Mouse (Mus musculus): Measurements from ENCODE around the gene Auh. TPM values are rescaled to one million over a fixed set of nuclear protein-coding genes. Genes with fewer than 3 reads are reported as not detected.

Auh gene
- polyA plus RNA-seq, 1 experiment = 146 TPM

DNA sequence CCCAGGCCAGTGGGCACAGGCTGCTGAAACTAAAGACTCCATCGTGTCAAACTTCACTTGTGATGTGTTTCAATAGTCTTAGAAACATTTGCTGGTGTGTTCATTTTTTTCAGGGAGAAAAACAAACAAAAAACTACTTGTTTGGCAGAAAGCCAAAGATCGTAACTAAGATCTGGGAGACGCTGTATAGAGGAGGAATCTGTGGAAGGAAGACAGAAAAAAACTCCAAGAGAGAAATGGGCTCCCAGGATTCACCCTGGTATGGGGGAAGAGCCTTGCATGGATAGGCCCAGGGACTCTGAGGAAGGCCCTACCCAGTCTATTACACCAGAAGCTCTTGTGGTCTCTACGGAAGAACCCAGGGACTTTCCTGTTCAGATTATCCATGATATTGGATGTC, 123.5 kb downstream of the Auh start:
- Histone ChIP-seq H3K27me3 (ENCODE audit: control insufficient read depth, insufficient read depth, low read length) (peaks cover 2% of the 10 kb centered on the region; the same call in 1 of the 2 replicates), H3K4me3 (replicated peaks; ENCODE audit: insufficient read depth, low read depth, low read length) (no peak overlapping the region), H3K4me1 (ENCODE audit: control insufficient read depth, insufficient read depth, low read length) (no peaks in the 10 kb centered on the region), H3K27ac (ENCODE audit: insufficient read depth, low read length) (no peak overlapping the region)
- TF ChIP-seq POLR2A (IDR thresholded peaks at IDR 0.05; ENCODE audit: borderline replicate concordance, insufficient read depth, low read length) = no peak
- TF ChIP-seq CTCF (IDR thresholded peaks at IDR 0.05; ENCODE audit: borderline replicate concordance, insufficient read depth, low read depth, low read length) = no peak
- WGBS = 31% methylated on average over 4 of the region's 4 CpGs
- no peak for DNase-seq

DNA sequence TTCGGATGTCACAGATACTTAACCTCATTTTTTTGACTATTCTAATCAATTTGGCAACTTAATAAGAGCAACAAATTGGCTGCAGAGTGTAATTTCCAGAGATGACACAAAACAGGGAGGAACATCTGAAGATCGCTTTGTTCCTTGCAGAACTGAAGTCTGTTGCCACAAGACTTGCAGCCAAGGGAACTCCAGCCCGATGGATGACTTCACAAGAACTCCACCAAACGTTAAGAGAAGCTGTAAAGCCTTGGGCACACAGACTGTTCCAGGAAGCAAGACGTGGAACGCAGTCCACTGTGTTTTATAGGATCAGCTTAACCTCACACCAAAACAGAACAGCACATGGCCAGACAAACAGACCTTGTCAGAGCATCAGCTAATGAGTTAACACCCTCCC, 123.9 kb downstream of the Auh start:
- Histone ChIP-seq H3K4me3 (replicated peaks; ENCODE audit: insufficient read depth, low read depth, low read length) (no peak overlapping the region), H3K27me3 (ENCODE audit: control insufficient read depth, insufficient read depth, low read length) (peaks cover 2% of the 10 kb centered on the region; the same call in 1 of the 2 replicates), H3K27ac (ENCODE audit: insufficient read depth, low read length) (no peak overlapping the region), H3K4me1 (ENCODE audit: control insufficient read depth, insufficient read depth, low read length) (no peaks in the 10 kb centered on the region)
- WGBS = 63% methylated on average over 6 of the region's 6 CpGs
- DNase-seq = no peak
- TF ChIP-seq POLR2A (IDR thresholded peaks at IDR 0.05; ENCODE audit: borderline replicate concordance, insufficient read depth, low read length) (no peak), CTCF (IDR thresholded peaks at IDR 0.05; ENCODE audit: borderline replicate concordance, insufficient read depth, low read depth, low read length) (no peak)

DNA sequence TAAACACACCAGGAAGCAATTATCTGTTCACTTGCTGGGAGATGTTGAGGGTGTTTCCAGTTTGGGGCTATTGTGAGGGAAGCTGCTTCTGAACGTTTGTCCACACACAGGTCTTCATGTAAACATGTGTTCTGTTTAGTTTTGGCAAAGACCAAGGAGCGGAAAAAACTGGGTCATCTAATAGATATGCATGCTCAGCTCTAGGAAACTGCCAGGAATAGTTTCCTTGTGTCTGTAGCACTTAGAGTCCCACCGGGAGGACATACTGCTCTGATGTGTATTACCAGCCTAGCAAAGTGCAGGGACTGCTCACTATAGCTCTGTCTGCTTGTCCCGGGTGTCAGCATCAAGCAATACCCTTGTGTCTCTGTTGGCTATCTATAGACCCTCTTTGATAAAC, 127.0 kb downstream of the Auh start:
- TF ChIP-seq CTCF (IDR thresholded peaks at IDR 0.05; ENCODE audit: borderline replicate concordance, insufficient read depth, low read depth, low read length) = no peak
- no peak for TF ChIP-seq POLR2A (IDR thresholded peaks at IDR 0.05; ENCODE audit: borderline replicate concordance, insufficient read depth, low read length)
- peaks cover 2% of the 10 kb centered on the region; the same call in 1 of the 2 replicates for H3K27me3 ChIP-seq (ENCODE audit: control insufficient read depth, insufficient read depth, low read length)
- 52% methylated on average over 4 of the region's 4 CpGs for WGBS
- H3K4me3 ChIP-seq (replicated peaks; ENCODE audit: insufficient read depth, low read depth, low read length) = no peak overlapping the region
- no peak for DNase-seq
- no peak overlapping the region for H3K27ac ChIP-seq (ENCODE audit: insufficient read depth, low read length)
- no peaks in the 10 kb centered on the region for H3K4me1 ChIP-seq (ENCODE audit: control insufficient read depth, insufficient read depth, low read length)

DNA sequence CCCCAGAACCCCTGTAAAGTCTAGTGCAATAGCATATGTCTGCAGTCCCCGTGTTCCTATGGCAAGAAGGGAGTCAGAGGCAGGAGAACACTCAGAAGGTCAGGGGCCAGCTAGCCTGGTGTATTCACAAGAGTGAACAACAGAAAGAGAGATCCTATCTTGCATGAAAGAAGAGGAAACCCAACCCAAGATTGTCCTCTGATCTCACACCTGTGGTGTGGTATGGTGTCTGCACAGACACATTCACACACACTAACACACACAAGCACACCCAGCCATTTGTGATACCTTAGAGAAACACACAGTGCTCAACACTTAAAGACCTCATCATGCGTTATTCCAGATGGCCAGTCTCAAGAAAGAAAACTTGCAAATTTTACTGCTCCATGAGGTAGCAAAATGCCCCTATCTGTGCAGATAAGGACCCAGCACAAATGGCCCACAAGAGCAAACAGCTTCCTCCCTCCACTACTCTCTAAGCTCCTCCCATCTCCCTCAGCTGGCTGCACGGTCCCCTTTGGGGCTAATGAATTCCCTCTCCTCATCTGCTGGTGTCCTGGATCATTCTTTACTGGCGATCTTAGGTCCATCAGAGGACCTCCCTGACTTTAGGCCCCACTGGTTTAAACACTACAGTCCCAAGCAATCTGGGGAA, 128.7 kb downstream of the Auh start:
- WGBS = 60% methylated on average over 4 of the region's 4 CpGs
- no peak overlapping the region for H3K27ac ChIP-seq (ENCODE audit: insufficient read depth, low read length)
- DNase-seq = no peak
- no peaks in the 10 kb centered on the region for H3K4me1 ChIP-seq (ENCODE audit: control insufficient read depth, insufficient read depth, low read length)
- TF ChIP-seq POLR2A (IDR thresholded peaks at IDR 0.05; ENCODE audit: borderline replicate concordance, insufficient read depth, low read length) (no peak), CTCF (IDR thresholded peaks at IDR 0.05; ENCODE audit: borderline replicate concordance, insufficient read depth, low read depth, low read length) (no peak)
- no peak overlapping the region for H3K4me3 ChIP-seq (replicated peaks; ENCODE audit: insufficient read depth, low read depth, low read length)
- peaks cover 2% of the 10 kb centered on the region; the same call in 1 of the 2 replicates for H3K27me3 ChIP-seq (ENCODE audit: control insufficient read depth, insufficient read depth, low read length)

DNA sequence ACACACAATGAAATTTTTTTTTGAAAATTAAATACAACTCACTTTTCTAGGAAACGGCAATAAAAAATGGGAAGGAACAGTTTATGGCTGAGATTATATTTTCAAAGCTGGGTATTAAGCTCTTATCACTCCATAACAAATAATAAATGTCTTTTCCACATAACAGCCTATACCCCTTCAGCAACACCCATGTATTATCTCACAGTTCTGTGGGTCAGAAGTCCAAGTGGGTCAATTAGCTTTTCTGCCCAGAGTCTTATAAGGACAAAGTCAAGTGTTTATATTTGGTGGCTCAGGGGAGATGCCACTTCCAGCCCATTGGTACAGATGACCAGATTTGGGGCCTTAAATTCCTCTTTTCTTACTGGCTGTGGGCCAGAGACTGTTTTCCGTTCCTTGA, 129.4 kb downstream of the Auh start:
- H3K4me3 ChIP-seq (replicated peaks; ENCODE audit: insufficient read depth, low read depth, low read length) = no peak overlapping the region
- no peak for DNase-seq
- peaks cover 2% of the 10 kb centered on the region; the same call in 1 of the 2 replicates for H3K27me3 ChIP-seq (ENCODE audit: control insufficient read depth, insufficient read depth, low read length)
- 53% methylated on average over 2 of the region's 2 CpGs for WGBS
- TF ChIP-seq CTCF (IDR thresholded peaks at IDR 0.05; ENCODE audit: borderline replicate concordance, insufficient read depth, low read depth, low read length) = no peak
- TF ChIP-seq POLR2A (IDR thresholded peaks at IDR 0.05; ENCODE audit: borderline replicate concordance, insufficient read depth, low read length) = no peak
- H3K4me1 ChIP-seq (ENCODE audit: control insufficient read depth, insufficient read depth, low read length) = no peaks in the 10 kb centered on the region
- H3K27ac ChIP-seq (ENCODE audit: insufficient read depth, low read length) = no peak overlapping the region

DNA sequence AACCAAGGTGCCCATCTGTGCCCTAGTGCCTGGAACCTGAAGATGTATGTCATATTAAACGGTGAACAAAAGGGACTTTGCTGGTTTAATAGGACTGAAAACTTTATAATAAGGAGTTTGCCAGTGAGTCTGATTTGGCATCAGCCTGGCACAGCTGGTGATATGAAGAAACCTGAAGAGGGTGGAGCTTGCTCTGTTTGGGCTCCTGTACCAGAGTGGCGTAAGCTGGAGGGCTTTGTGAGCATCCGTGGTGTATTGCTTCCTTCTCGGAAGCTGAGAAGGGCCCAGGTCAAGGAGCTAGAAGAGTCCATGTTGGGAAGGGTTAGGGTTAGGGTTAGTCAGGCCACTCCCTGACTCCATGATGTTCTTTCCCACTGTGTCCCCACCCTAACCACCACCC, 135.2 kb downstream of the Auh start:
- WGBS = 87% methylated on average over 4 of the region's 4 CpGs
- H3K4me1 ChIP-seq (ENCODE audit: control insufficient read depth, insufficient read depth, low read length) = no peaks in the 10 kb centered on the region
- no peaks in the 10 kb centered on the region for H3K27me3 ChIP-seq (ENCODE audit: control insufficient read depth, insufficient read depth, low read length)
- H3K27ac ChIP-seq (ENCODE audit: insufficient read depth, low read length) = no peak overlapping the region
- no peak for DNase-seq
- TF ChIP-seq POLR2A (IDR thresholded peaks at IDR 0.05; ENCODE audit: borderline replicate concordance, insufficient read depth, low read length) (no peak), CTCF (IDR thresholded peaks at IDR 0.05; ENCODE audit: borderline replicate concordance, insufficient read depth, low read depth, low read length) (no peak)
- no peak overlapping the region for H3K4me3 ChIP-seq (replicated peaks; ENCODE audit: insufficient read depth, low read depth, low read length)

DNA sequence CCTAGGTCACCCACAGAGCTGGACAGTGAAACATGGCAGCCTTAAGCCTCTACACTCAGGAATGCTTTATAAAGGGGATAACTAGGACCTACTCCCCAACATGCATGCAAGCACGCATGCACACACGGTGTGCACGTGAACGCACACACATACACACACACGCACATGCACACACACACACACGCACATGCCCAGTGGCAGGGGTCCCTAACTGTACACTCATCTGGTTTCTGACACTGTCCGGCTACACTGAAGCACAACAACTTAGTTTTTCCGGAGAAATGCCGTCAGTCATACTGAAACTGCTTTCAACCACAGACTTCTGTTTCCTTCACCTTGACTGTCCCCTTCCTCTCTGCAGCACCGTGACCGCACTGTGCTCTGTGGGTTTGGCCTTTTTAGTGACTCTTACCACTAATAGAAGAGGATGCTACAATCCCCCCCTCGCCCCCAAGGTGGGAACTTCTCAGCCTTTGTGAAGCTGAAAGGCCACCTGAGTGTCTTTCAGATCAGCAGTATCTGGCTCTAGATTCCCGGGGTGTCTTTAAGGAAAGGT, 136.0 kb downstream of the Auh start:
- DNase-seq = no peak
- Histone ChIP-seq H3K4me1 (ENCODE audit: control insufficient read depth, insufficient read depth, low read length) (no peaks in the 10 kb centered on the region), H3K27me3 (ENCODE audit: control insufficient read depth, insufficient read depth, low read length) (no peaks in the 10 kb centered on the region), H3K4me3 (replicated peaks; ENCODE audit: insufficient read depth, low read depth, low read length) (no peak overlapping the region), H3K27ac (ENCODE audit: insufficient read depth, low read length) (no peak overlapping the region)
- 92% methylated on average over 13 of the region's 13 CpGs for WGBS
- TF ChIP-seq POLR2A (IDR thresholded peaks at IDR 0.05; ENCODE audit: borderline replicate concordance, insufficient read depth, low read length) (no peak), CTCF (IDR thresholded peaks at IDR 0.05; ENCODE audit: borderline replicate concordance, insufficient read depth, low read depth, low read length) (no peak)

DNA sequence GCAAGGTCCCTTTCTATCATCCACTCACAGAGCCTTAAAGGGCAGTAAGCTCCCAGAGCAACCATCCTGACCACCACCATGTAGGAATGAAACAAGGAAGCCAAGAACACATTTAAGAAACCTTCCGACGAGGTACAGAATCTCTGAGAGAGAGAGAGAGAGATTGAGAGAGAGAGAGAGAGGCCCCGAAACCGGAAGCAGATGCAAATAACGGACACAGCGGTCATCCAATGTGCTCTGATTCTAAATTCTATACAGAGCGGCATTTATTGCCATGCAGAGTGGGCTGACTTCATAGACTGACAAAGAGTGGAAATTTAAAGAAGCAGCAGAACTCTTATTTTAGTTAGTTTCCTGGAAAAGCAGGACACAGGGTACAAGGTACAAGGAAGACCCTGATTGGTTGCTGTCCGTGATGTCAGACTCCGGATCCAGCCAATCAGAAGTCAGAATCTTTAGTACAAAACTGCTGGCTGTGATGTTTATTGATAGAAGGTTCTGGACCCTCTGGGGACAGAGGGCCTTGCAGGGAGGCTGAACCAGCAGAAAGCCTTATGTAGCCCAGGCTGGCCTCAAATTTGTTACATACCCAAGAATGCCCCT, 137.1 kb downstream of the Auh start:
- Histone ChIP-seq H3K4me1 (ENCODE audit: control insufficient read depth, insufficient read depth, low read length) (no peaks in the 10 kb centered on the region), H3K4me3 (replicated peaks; ENCODE audit: insufficient read depth, low read depth, low read length) (no peak overlapping the region), H3K27ac (ENCODE audit: insufficient read depth, low read length) (no peak overlapping the region), H3K27me3 (ENCODE audit: control insufficient read depth, insufficient read depth, low read length) (no peaks in the 10 kb centered on the region)
- no peak for DNase-seq
- TF ChIP-seq CTCF (IDR thresholded peaks at IDR 0.05; ENCODE audit: borderline replicate concordance, insufficient read depth, low read depth, low read length) = no peak
- no peak for TF ChIP-seq POLR2A (IDR thresholded peaks at IDR 0.05; ENCODE audit: borderline replicate concordance, insufficient read depth, low read length)
- 88% methylated on average over 9 of the region's 9 CpGs for WGBS

All from cerebellum, adult 2 months (tissue).